9 mouse cellular contexts compared by ENCODE assay signal in the genomic region with DNA sequence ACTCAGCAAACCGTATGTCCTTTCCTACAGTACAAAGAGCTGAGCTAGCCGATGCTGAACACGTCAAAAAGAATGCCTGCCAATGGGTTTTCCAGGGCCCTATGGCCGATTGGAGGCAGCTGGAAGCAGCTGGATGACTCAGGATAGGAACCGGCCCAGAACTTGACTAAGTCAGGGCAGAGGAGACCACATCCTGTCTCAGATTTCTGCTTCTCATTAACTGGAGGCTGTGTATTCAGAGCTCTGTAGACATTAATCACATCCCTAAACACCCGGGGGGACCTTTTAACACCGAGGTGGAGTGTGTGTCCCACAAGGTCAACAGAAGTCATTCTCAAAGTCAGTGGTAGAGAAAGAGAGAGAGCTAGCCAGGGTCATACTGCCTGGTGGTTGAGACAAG. TPM values are rescaled to one million over a fixed set of nuclear protein-coding genes. Genes with fewer than 3 reads are reported as not detected.
DNase-seq lines count a peak whose midpoint lies in the region; ATAC-seq and TF ChIP-seq lines count a peak whose summit lies in the region.
"Had no signal": no experiment of that assay in that cellular context is flagged by ENCODE, and none has a peak within 500 bp of the region (broad histone marks: within the 10 kb centered on the region; RNA-seq: fewer than 3 reads in every experiment).

No protein-coding gene starts in this region.

- DNase-seq in midbrain, embryonic 10.5 days (ENCODE audit: low spot score), result no peak
- DNase-seq in midbrain, embryonic 11.5 days (ENCODE audit: low spot score, missing footprints), result no peak
- DNase-seq in gastrocnemius, postnatal 10 days, result peak; percentile 41
- peak; percentile 76 for DNase-seq in kidney, adult 11 months
- peak; percentile 68 to 85 for DNase-seq in lung, postnatal 4 days
- DNase-seq in left cerebral cortex, postnatal 4 days, result no peak
- DNase-seq in B cell, adult 2 months, result no peak
- DNase-seq in hindbrain, postnatal 0 days (ENCODE audit: low spot score), result no peak

- no peak overlapping the region for H3K4me3 ChIP-seq in midbrain, embryonic 10.5 days
- no peak overlapping the region for H3K4me3 ChIP-seq in midbrain, embryonic 11.5 days (ENCODE audit: low read depth, low read length)
- no peak overlapping the region for H3K4me3 ChIP-seq in hindbrain, postnatal 0 days (ENCODE audit: low read length)

- intact Hi-C loops in left cerebral cortex, postnatal 4 days (cut with DNase I), result no loop called here

- no peak overlapping the region for H3K4me2 ChIP-seq in midbrain, embryonic 11.5 days
- H3K4me2 ChIP-seq in hindbrain, postnatal 0 days (ENCODE audit: low read depth, low read length), result no peak overlapping the region

- H3K36me3 ChIP-seq in midbrain, embryonic 10.5 days, result no peaks in the 10 kb centered on the region
- no peaks in the 10 kb centered on the region for H3K36me3 ChIP-seq in midbrain, embryonic 11.5 days (ENCODE audit: control insufficient read depth, insufficient read depth, low read length)
- H3K36me3 ChIP-seq in hindbrain, postnatal 0 days (ENCODE audit: insufficient read depth, low read length), result no peaks in the 10 kb centered on the region

- H3K9me3 ChIP-seq in midbrain, embryonic 10.5 days (replicated peaks), result no peaks in the 10 kb centered on the region
- H3K9me3 ChIP-seq in midbrain, embryonic 11.5 days (ENCODE audit: control insufficient read depth, low read length), result no peaks in the 10 kb centered on the region
- H3K9me3 ChIP-seq in hindbrain, postnatal 0 days (ENCODE audit: low read length), result no peaks in the 10 kb centered on the region

- ATAC-seq in midbrain, embryonic 11.5 days (ENCODE audit: low FRiP score), result no peak
- no peak for ATAC-seq in hindbrain, postnatal 0 days

- peaks cover 10% of the 10 kb centered on the region; the same call in 1 of the 2 replicates for H3K27me3 ChIP-seq in midbrain, embryonic 10.5 days (ENCODE audit: low read depth, poor library complexity, severe bottlenecking)
- no peaks in the 10 kb centered on the region for H3K27me3 ChIP-seq in midbrain, embryonic 11.5 days (ENCODE audit: control insufficient read depth, insufficient read depth, low read length)
- no peaks in the 10 kb centered on the region for H3K27me3 ChIP-seq in hindbrain, postnatal 0 days (ENCODE audit: insufficient read depth, low read length)

- H3K9ac ChIP-seq in midbrain, embryonic 11.5 days (ENCODE audit: low read length), result no peak overlapping the region
- no peak overlapping the region for H3K9ac ChIP-seq in hindbrain, postnatal 0 days (replicated peaks; ENCODE audit: low read length)

- no peak for TF ChIP-seq CTCF in hindbrain, postnatal 0 days (IDR thresholded peaks at IDR 0.05; ENCODE audit: low read depth)

- 0 out of 2 replicates have a peak overlapping the region, but pooled peaks have one; percentile 2 for H3K27ac ChIP-seq in midbrain, embryonic 10.5 days (replicated peaks)
- no peak overlapping the region for H3K27ac ChIP-seq in midbrain, embryonic 11.5 days (ENCODE audit: low read depth, low read length)
- no peak overlapping the region for H3K27ac ChIP-seq in hindbrain, postnatal 0 days

- peaks cover 59% of the 10 kb centered on the region for H3K4me1 ChIP-seq in midbrain, embryonic 10.5 days
- H3K4me1 ChIP-seq in midbrain, embryonic 11.5 days (ENCODE audit: control insufficient read depth, insufficient read depth, low read length), result peaks cover 14% of the 10 kb centered on the region
- H3K4me1 ChIP-seq in hindbrain, postnatal 0 days (ENCODE audit: insufficient read depth, low read length), result no peaks in the 10 kb centered on the region

- WGBS in midbrain, embryonic 10.5 days, result 73% methylated on average over 7 of the region's 7 CpGs
- WGBS in midbrain, embryonic 11.5 days, result 64% methylated on average over 7 of the region's 7 CpGs
- 61% methylated on average over 7 of the region's 7 CpGs for WGBS in hindbrain, postnatal 0 days

RNA-seq across cellular contexts. Expression of gene Glrp1, which starts 35.3 kb away (rescaled TPM):
- not detected in 2 replicates for polyA plus RNA-seq in midbrain, embryonic 10.5 days (2016; fragmentation: Nextera tagmentation; extraction: Ambion mirVana)
- not detected in 2 replicates for polyA plus RNA-seq in midbrain, embryonic 11.5 days (2014; fragmentation: Nextera tagmentation; extraction: Ambion mirVana)
- total RNA-seq in gastrocnemius, postnatal 10 days (2021), result not detected
- not detected for total RNA-seq in left cerebral cortex, postnatal 4 days (2021)
- not detected in 2 replicates for total RNA-seq in hindbrain, postnatal 0 days (2014; rRNA removed)
- not detected in 2 replicates for polyA plus RNA-seq in hindbrain, postnatal 0 days (2015; fragmentation: Nextera tagmentation; extraction: Ambion mirVana)
- total RNA-seq: MEL had no signal

Comparison
In these comparisons a context has a peak if more than half of its experiments do, and no peak if none do; other contexts are left out.
1. DNase-seq: peak in gastrocnemius, postnatal 10 days (single experiment), kidney, adult 11 months (single experiment) and lung, postnatal 4 days (2 of 2); none in midbrain, embryonic 10.5 days (single experiment), midbrain, embryonic 11.5 days (single experiment), left cerebral cortex, postnatal 4 days (single experiment), B cell, adult 2 months (0 of 2) and hindbrain, postnatal 0 days (single experiment).